Mouse (Mus musculus): ENCODE results near the gene Ankfn1.

Gene Ankfn1

GRCm38 (mm10) chr11:89455647-89456231 lies 321.7 kb downstream of the Ankfn1 start:
- no peak for DNase-seq

- no peak for DNase-seq
These were observed 322.8 kb downstream of the Ankfn1 start for GRCm38 (mm10) chr11:89454702-89455101.

GRCm38 (mm10) chr11:89452862-89453261 lies 324.6 kb downstream of the Ankfn1 start:
- no peak for DNase-seq

GRCm38 (mm10) chr11:89450406-89450805 lies 327.0 kb downstream of the Ankfn1 start:
- DNase-seq = no peak

- no peak for DNase-seq
These were observed 328.5 kb downstream of the Ankfn1 start for GRCm38 (mm10) chr11:89448986-89449385.

GRCm38 (mm10) chr11:89447477-89447876 lies 330.0 kb downstream of the Ankfn1 start:
- no peak for DNase-seq

- no peak for DNase-seq
These were observed 336.9 kb downstream of the Ankfn1 start for GRCm38 (mm10) chr11:89440566-89440965.

- peak; percentile 31 for DNase-seq
These were observed 353.1 kb downstream of the Ankfn1 start for GRCm38 (mm10) chr11:89424358-89424757.

- DNase-seq = no peak
These were observed 354.8 kb downstream of the Ankfn1 start for GRCm38 (mm10) chr11:89422637-89423036.

GRCm38 (mm10) chr11:89420767-89421438 lies 356.6 kb downstream of the Ankfn1 start:
- DNase-seq = no peak

GRCm38 (mm10) chr11:89419863-89420262 lies 357.6 kb downstream of the Ankfn1 start:
- no peak for DNase-seq

- DNase-seq = no peak
These were observed 358.8 kb downstream of the Ankfn1 start for GRCm38 (mm10) chr11:89418644-89419043.

- DNase-seq = no peak
These were observed 360.7 kb downstream of the Ankfn1 start for GRCm38 (mm10) chr11:89416769-89417168.

GRCm38 (mm10) chr11:89408774-89409173 lies 368.7 kb downstream of the Ankfn1 start:
- no peak for DNase-seq

- DNase-seq = peak; percentile 11
These were observed 373.0 kb downstream of the Ankfn1 start for GRCm38 (mm10) chr11:89404489-89404888.

GRCm38 (mm10) chr11:89403436-89403835 lies 374.0 kb downstream of the Ankfn1 start:
- DNase-seq = no peak

GRCm38 (mm10) chr11:89388851-89389250 lies 388.6 kb downstream of the Ankfn1 start:
- no peak for DNase-seq

GRCm38 (mm10) chr11:89382634-89383009 lies 394.8 kb downstream of the Ankfn1 start:
- no peak for DNase-seq

GRCm38 (mm10) chr11:89381782-89382633 lies 395.4 kb downstream of the Ankfn1 start:
- no peak for DNase-seq

GRCm38 (mm10) chr11:89370941-89371340 lies 406.5 kb downstream of the Ankfn1 start:
- no peak for DNase-seq

- no peak for DNase-seq
These were observed 407.1 kb downstream of the Ankfn1 start for GRCm38 (mm10) chr11:89370373-89370772.

- no peak for DNase-seq
These were observed 413.5 kb downstream of the Ankfn1 start for GRCm38 (mm10) chr11:89363981-89364380.

GRCm38 (mm10) chr11:89360895-89361294 lies 416.6 kb downstream of the Ankfn1 start:
- no peak for DNase-seq

- DNase-seq = no peak
These were observed 418.9 kb downstream of the Ankfn1 start for GRCm38 (mm10) chr11:89358546-89358945.
